Comparison of ENCODE assay signal across 19 mouse cellular contexts in genomic region chr7:109629871-109630778, GRCm38 (mm10).
DNase-seq lines count a peak whose midpoint lies in the region; ATAC-seq lines count a peak whose summit lies in the region.
"Had no signal": no experiment of that assay in that cellular context is flagged by ENCODE, and none has a peak within 500 bp of the region (broad histone marks: within the 10 kb centered on the region; RNA-seq: fewer than 3 reads in every experiment).

No protein-coding gene starts in this region.

- no peak overlapping the region; the same call in 1 of the 2 replicates for H3K9ac ChIP-seq in liver, embryonic 11.5 days (ENCODE audit: low read depth, low read length)
- peak overlapping the region; percentile 22; the same call in 1 of the 2 replicates for H3K9ac ChIP-seq in heart, embryonic 16.5 days (ENCODE audit: low read length)
- H3K9ac ChIP-seq in stomach, embryonic 14.5 days (replicated peaks; ENCODE audit: low read depth, low read length), result no peak overlapping the region
- H3K9ac ChIP-seq: midbrain, embryonic 13.5 days; neural tube, embryonic 13.5 days had no signal

- no peaks in the 10 kb centered on the region for H3K27me3 ChIP-seq in liver, embryonic 11.5 days (replicated peaks; ENCODE audit: control insufficient read depth, insufficient read depth, low read length)
- no peaks in the 10 kb centered on the region for H3K27me3 ChIP-seq in heart, embryonic 16.5 days (ENCODE audit: control insufficient read depth, insufficient read depth, low read length)
- H3K27me3 ChIP-seq in stomach, embryonic 14.5 days (ENCODE audit: control insufficient read depth, insufficient read depth, low read length), result no peaks in the 10 kb centered on the region
- H3K27me3 ChIP-seq: midbrain, embryonic 13.5 days; neural tube, embryonic 13.5 days had no signal

- H3K4me2 ChIP-seq in liver, embryonic 11.5 days, result no peak overlapping the region
- H3K4me2 ChIP-seq in heart, embryonic 16.5 days (ENCODE audit: low read depth, low read length), result peak overlapping the region; percentile 16; the same call in 1 of the 2 replicates
- H3K4me2 ChIP-seq in stomach, embryonic 14.5 days (replicated peaks; ENCODE audit: low read depth, low read length), result no peak overlapping the region
- H3K4me2 ChIP-seq: midbrain, embryonic 13.5 days; neural tube, embryonic 13.5 days had no signal

- WGBS in liver, embryonic 11.5 days, result 73% methylated on average over 7 of the region's 7 CpGs
- 47% methylated on average over 7 of the region's 7 CpGs for WGBS in heart, embryonic 16.5 days
- WGBS in stomach, embryonic 14.5 days, result 67% methylated on average over 7 of the region's 7 CpGs

- H3K36me3 ChIP-seq in liver, embryonic 11.5 days (ENCODE audit: control insufficient read depth, insufficient read depth, low read length), result no peaks in the 10 kb centered on the region
- no peaks in the 10 kb centered on the region for H3K36me3 ChIP-seq in heart, embryonic 16.5 days (ENCODE audit: control insufficient read depth, insufficient read depth)
- H3K36me3 ChIP-seq in stomach, embryonic 14.5 days (ENCODE audit: control insufficient read depth, insufficient read depth, low read length), result no peaks in the 10 kb centered on the region
- H3K36me3 ChIP-seq: midbrain, embryonic 13.5 days; neural tube, embryonic 13.5 days had no signal

- H3K9me3 ChIP-seq in liver, embryonic 11.5 days (ENCODE audit: control insufficient read depth, low read length), result no peaks in the 10 kb centered on the region
- H3K9me3 ChIP-seq in heart, embryonic 16.5 days (replicated peaks; ENCODE audit: control insufficient read depth, low read length), result no peaks in the 10 kb centered on the region
- no peaks in the 10 kb centered on the region for H3K9me3 ChIP-seq in stomach, embryonic 14.5 days (ENCODE audit: control insufficient read depth, low read depth, low read length)
- H3K9me3 ChIP-seq: midbrain, embryonic 13.5 days; neural tube, embryonic 13.5 days had no signal

- peak; percentile 74 for DNase-seq in heart, adult 11 months
- DNase-seq in heart, adult 18-20 months, result no peak
- no peak for DNase-seq in liver, embryonic 11.5 days (ENCODE audit: low spot score)
- no peak for DNase-seq in liver
- no peak for DNase-seq in cerebellum, adult 8-10 months
- DNase-seq in layer of hippocampus, adult 11-12 months (ENCODE audit: low spot score), result no peak
- DNase-seq: adrenal gland, postnatal 25 days; B cell, adult 2 months; cerebellum, adult 11 months; embryo, embryonic 11 days; gastrocnemius, postnatal 25 days; kidney, adult 9 months; layer of hippocampus, postnatal 36 days had no signal

- peaks cover 33% of the 10 kb centered on the region for H3K4me1 ChIP-seq in liver, embryonic 11.5 days (replicated peaks; ENCODE audit: control insufficient read depth, insufficient read depth, low read length)
- H3K4me1 ChIP-seq in heart, embryonic 16.5 days (ENCODE audit: control insufficient read depth, insufficient read depth, low read length), result peaks cover 34% of the 10 kb centered on the region
- peaks cover 16% of the 10 kb centered on the region for H3K4me1 ChIP-seq in stomach, embryonic 14.5 days (ENCODE audit: control insufficient read depth, insufficient read depth, low read length)
- H3K4me1 ChIP-seq: midbrain, embryonic 13.5 days had no signal

- no peak for ATAC-seq in liver, embryonic 11.5 days (replicated peaks; ENCODE audit: low FRiP score)
- peak; percentile 23 for ATAC-seq in heart, embryonic 16.5 days (replicated peaks; ENCODE audit: extremely low read depth, insufficient read depth, low FRiP score)
- ATAC-seq in stomach, embryonic 14.5 days (ENCODE audit: insufficient number of reproducible peaks, insufficient read depth, low FRiP score, low read depth), result no peak
- ATAC-seq: forebrain, embryonic 14.5 days; midbrain, embryonic 13.5 days had no signal

- peak overlapping the region; percentile 55 for H3K27ac ChIP-seq in liver, embryonic 11.5 days (ENCODE audit: low read depth, low read length)
- peak overlapping the region; percentile 83 for H3K27ac ChIP-seq in heart, embryonic 16.5 days (ENCODE audit: low read length)
- peak overlapping the region; percentile 24; the same call in 1 of the 2 replicates for H3K27ac ChIP-seq in stomach, embryonic 14.5 days (ENCODE audit: low read length)
- H3K27ac ChIP-seq: liver, embryonic 14.5 days; midbrain, embryonic 13.5 days; neural tube, embryonic 13.5 days had no signal

- H3K4me3 ChIP-seq in liver, embryonic 11.5 days (ENCODE audit: low read depth, low read length), result no peak overlapping the region
- no peak overlapping the region for H3K4me3 ChIP-seq in heart, embryonic 16.5 days (ENCODE audit: low read length)
- no peak overlapping the region for H3K4me3 ChIP-seq in stomach, embryonic 14.5 days (ENCODE audit: low read depth, low read length)
- H3K4me3 ChIP-seq: midbrain, embryonic 13.5 days; neural tube, embryonic 13.5 days had no signal

Comparison
In these comparisons a context has a peak if more than half of its experiments do, and no peak if none do; other contexts are left out.
1. H3K27ac ChIP-seq: peak in every context shown above with its lines; median percentile 83 in heart, embryonic 16.5 days; 55 in liver, embryonic 11.5 days; 24 in stomach, embryonic 14.5 days.